Mouse (Mus musculus) limb, embryonic 15.5 days (tissue): ENCODE results near the gene Gm14744. TPM values are rescaled to one million over a fixed set of nuclear protein-coding genes. Genes with fewer than 3 reads are reported as not detected.
"Not testable (repeated sequence)": the region's sequence is repeated elsewhere in the genome, so short reads cannot be mapped to it uniquely, and the experiment has no call there.

Source experiments
- ATAC-seq: fragments of 200-750 bp; cut with Nextera tagmentation; 2 replicates; pipeline ENCODE4 v1.8.0; 2017; ENCODE audit warnings: low read depth, moderate TSS enrichment; ENCODE audit not compliant: insufficient number of reproducible peaks, low FRiP score, low TSS enrichment
- H3K27ac ChIP-seq: fragments of 300-500 bp; sonication (generic); 2 replicates; pipeline ENCODE4 v1.5.1; 2015; ENCODE audit warnings: moderate library complexity, mild to moderate bottlenecking, inconsistent platforms
- H3K27me3 ChIP-seq: fragments of 300-500 bp; sonication (generic); 2 replicates; pipeline ENCODE4 v1.6.1; 2015; ENCODE audit warnings: inconsistent platforms
- H3K36me3 ChIP-seq: fragments of 300-500 bp; sonication (generic); 2 replicates; pipeline ENCODE4 v1.6.1; 2015; ENCODE audit warnings: inconsistent platforms
- H3K4me1 ChIP-seq: fragments of 300-500 bp; sonication (generic); 2 replicates; pipeline ENCODE4 v1.6.1; 2015; ENCODE audit warnings: inconsistent platforms
- H3K4me2 ChIP-seq: fragments of 300-500 bp; sonication (generic); 2 replicates; pipeline ENCODE4 v1.6.1; 2015; ENCODE audit warnings: mild to moderate bottlenecking, inconsistent platforms
- H3K4me3 ChIP-seq: fragments of 300-500 bp; sonication (generic); 2 replicates; pipeline ENCODE4 v1.5.1; 2015; ENCODE audit warnings: mild to moderate bottlenecking, inconsistent platforms
- H3K9ac ChIP-seq: fragments of 300-500 bp; sonication (generic); 2 replicates; pipeline ENCODE4 v1.6.1; 2015; ENCODE audit warnings: inconsistent platforms
- H3K9me3 ChIP-seq: fragments of 300-500 bp; sonication (generic); 2 replicates; pipeline ENCODE4 v1.6.1; 2016; ENCODE audit warnings: inconsistent platforms
- WGBS: fragments of 180-500 bp; shearing (Covaris S2); methylation state at CpG from one replicate; pipeline ENCODE4 v1.1.7; 2015; 5-methylcytosine and 5-hydroxymethylcytosine counted together
- polyA plus RNA-seq: library from polyadenylated mRNA; unstranded; fragments of >200 nt; fragmentation: Nextera tagmentation; extraction: Ambion mirVana; gene quantifications from 2 replicates; pipeline ENCODE4 v1.2.1, GENCODE M21; 2015

Gm14744 gene
- not detected in 2 replicates for polyA plus RNA-seq

- H3K4me1 ChIP-seq, ATAC-seq, H3K27me3 ChIP-seq, H3K27ac ChIP-seq, H3K4me3 ChIP-seq, H3K9ac ChIP-seq, H3K36me3 ChIP-seq, H3K9me3 ChIP-seq, H3K4me2 ChIP-seq: not testable (repeated sequence)
- 85% methylated on average over 2 of the region's 2 CpGs for WGBS
Observed at GRCm38 (mm10) chrX:77864458-77864857, at the start of gene Gm14744. Gm14744 (plus strand) TSS chrX:77864758.

GRCm38 (mm10) chrX:77853523-77853922, 11.0 kb upstream of the Gm14744 start, which contains the start of gene Pbsn:
Pbsn (minus strand) TSS chrX:77853623.
- H3K4me2 ChIP-seq: no peak within 1 kb of the TSS
- WGBS: 57% methylated on average over 1 of the region's 1 CpGs

GRCm38 (mm10) chrX:77880033-77880432, 15.5 kb downstream of the Gm14744 start:
- H3K36me3 ChIP-seq, ATAC-seq, H3K27ac ChIP-seq, H3K4me1 ChIP-seq, H3K4me2 ChIP-seq, H3K4me3 ChIP-seq, H3K9ac ChIP-seq, H3K9me3 ChIP-seq, H3K27me3 ChIP-seq: not testable (repeated sequence)
- WGBS: 46% methylated on average over 2 of the region's 4 CpGs

More at GRCm38 (mm10) chrX:77853523-77853922, 11.0 kb upstream of the Gm14744 start, which contains the start of gene Pbsn:
- no peak for ATAC-seq
- no peaks in the 10 kb centered on the region for H3K4me1 ChIP-seq
- H3K27ac ChIP-seq: no peak within 1 kb of the TSS
- H3K4me3 ChIP-seq: no peak within 1 kb of the TSS
- no peaks in the 10 kb centered on the region for H3K36me3 ChIP-seq
- H3K9ac ChIP-seq: no peak within 1 kb of the TSS
- no peaks in the 10 kb centered on the region for H3K9me3 ChIP-seq
- H3K27me3 ChIP-seq: no peaks in the 10 kb centered on the region

Other genes starting within 250 kb of the Gm14744 start
- gene Prkx, start 68.5 kb upstream of the Gm14744 start, polyA plus RNA-seq: 14.1 and 14.9 TPM in 2 replicates
- gene Pbsn, start 11.1 kb upstream of the Gm14744 start, polyA plus RNA-seq: not detected in 2 replicates
- gene 5430402E10Rik, start 60.3 kb downstream of the Gm14744 start, polyA plus RNA-seq: not detected in 2 replicates
- not detected in 2 replicates for gene Obp1a, start 226.6 kb downstream of the Gm14744 start, polyA plus RNA-seq